Mouse (Mus musculus) heart, postnatal 25 days (tissue): ENCODE measurements at regions not wholly inside any gene's neighbourhood (a gene's known extent, or its start where the extent isn't known, plus 50 kb on each side); places are given as distances from the start of the nearest gene placed in this dataset.

Experiments
- DNase-seq: peaks from one replicate; pipeline ENCODE4 v3.0.0; 2022; ENCODE audit warnings: low spot score
- intact Hi-C: fragments of 180-260 bp; cut with DNase I; formaldehyde crosslinking; loops from one replicate; pipeline ENCODE4 v1.15.1; 2025

GRCm38 (mm10) chr4:34105251-34105650 lies 55.3 kb upstream of the Spaca1 start:
- DNase-seq, result no peak
- intact Hi-C loops, result no loop called here

DNA sequence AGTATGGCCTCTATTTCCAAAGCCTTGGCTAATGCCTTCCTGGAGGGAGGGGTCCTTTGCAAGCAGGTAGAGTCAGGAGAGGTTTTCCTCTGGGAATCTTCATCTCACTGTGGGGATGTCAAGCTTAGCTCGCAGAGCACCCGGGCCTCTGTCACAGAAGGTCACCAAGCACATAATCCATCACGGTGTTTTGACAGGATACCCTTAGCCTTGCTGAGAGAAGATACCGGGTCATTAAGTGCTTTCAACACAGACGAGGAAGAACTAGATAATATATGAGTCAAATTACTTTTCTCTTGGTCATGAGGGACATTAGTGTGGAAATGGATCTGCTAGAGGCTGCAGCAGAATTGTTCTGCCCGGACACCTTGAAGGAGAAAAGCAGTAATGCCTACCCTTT lies 64.3 kb upstream of the Spaca1 start:
- intact Hi-C loops, result no loop called here
- DNase-seq, result no peak

GRCm38 (mm10) chr4:34117086-34117485 lies 67.1 kb upstream of the Spaca1 start:
- intact Hi-C loops, result no loop called here
- DNase-seq, result no peak

DNA sequence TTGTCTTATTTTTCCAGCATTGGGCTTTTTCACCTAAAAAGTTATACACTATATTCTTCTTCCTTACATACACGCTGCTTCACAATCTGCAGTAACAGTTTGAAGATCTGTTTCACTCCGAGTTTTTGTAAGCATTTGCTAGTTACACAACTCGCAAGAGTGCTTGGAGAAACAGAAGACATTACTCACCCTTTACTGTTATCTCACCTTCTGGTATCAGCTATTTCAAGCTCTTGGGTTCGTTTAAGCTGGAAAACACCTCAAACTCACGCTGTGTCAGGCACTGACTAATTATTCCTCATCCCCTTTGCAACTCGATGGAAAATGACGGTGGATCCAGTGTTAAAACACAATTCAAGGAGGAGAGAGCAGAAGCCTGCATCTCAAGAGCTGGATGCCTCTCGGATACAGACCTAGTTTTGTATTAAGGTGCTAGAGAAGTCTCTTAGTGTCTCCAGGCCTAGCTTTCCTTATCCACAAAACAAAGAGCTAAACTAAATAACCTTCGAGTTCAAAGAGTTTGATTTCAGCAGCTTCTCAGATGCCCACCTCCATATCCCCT lies 73.0 kb upstream of the Spaca1 start:
- intact Hi-C loops, result no loop called here
- no peak for DNase-seq

DNA sequence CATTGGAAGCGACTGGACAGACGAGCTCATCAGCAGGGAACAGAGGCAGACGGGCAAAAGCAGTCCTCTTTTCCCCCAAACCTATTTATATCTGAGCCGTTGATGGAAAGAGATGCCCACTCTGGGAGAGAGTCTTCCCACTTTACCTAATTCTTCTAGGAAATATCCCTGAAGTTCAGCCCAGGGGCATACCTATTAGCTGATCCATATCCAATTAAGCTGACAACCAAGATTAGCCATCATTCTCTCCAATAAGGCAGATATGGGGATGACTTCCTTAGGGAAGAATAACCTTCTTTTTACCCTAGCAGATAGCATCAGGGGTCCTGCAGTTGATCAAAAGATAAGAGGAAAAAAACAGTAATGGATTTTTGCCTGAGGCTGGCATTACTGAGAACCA lies 78.2 kb upstream of the Spaca1 start:
- intact Hi-C loops, result no loop called here
- no peak for DNase-seq

DNA sequence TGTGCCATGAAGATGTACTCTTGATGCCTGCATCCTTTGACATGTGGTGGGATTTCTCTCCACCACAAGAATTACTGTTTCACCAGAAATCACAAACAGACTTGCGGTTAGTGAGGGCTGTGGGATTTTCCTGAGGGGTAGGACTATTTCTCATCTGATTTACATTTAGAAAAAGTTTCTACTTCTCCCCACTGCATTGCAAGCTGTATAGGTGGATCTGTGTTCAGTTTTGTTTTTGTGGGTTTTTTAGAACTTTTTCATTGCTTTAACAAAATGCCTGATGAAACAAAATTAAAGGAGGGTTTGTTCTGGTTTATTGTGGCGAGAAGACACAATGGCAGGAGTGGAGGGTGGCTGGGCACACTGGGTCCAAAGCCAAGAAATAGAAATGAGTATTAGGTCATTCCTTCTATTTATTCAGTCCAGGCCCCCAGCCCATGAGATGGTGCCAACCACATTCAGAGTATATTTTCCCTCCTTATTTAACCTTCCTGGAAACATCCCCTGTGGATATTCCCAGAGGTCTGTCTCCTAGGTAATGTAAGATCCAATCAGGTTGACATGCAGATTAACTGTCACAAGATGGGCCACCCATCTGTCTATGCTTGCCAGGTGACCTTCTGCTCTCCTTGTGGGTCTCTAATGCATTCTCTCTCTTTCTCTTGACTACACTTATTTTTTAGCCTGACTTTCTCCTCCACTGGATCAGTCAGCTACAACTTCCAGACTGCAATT lies 96.3 kb upstream of the Spaca1 start:
- DNase-seq, result no peak
- intact Hi-C loops, result no loop called here

GRCm38 (mm10) chr4:34148956-34149739 lies 99.2 kb upstream of the Spaca1 start:
- intact Hi-C loops, result no loop called here
- DNase-seq, result no peak

DNA sequence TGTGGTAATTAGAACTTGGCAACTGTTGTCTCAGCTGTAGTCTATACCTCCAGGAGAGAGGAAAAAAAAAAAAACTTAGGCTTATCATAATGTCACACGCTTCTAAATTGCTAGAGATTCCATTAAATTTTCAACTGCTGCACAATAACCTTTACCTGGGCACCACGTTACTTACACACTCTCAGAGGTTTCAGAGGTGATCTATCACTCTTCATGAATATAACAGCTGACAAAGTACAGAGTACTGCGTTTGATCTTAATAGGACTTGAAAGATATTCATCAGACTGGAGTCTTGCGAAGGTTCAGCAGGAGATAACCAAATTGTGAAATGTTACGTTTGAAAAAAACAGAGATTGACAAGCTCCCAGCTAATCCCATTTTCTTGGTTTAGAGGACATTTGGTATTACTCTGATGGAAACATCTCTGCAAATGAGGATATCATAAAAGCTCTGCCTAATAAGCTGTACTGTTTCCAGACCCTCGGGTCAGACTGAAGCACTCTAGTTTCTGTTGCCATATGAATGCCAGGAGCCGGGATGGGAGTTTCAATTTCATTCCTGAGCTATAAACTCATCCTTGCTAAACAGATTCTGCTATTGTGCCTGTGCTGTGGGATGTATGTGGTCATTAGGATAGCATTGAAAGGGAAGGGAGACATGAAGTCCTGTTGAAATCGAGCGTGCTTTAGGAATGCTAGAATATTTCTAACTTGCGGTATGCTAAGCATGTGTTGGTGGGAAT lies 101.8 kb upstream of the Spaca1 start:
- intact Hi-C loops, result no loop called here
- DNase-seq, result no peak

DNA sequence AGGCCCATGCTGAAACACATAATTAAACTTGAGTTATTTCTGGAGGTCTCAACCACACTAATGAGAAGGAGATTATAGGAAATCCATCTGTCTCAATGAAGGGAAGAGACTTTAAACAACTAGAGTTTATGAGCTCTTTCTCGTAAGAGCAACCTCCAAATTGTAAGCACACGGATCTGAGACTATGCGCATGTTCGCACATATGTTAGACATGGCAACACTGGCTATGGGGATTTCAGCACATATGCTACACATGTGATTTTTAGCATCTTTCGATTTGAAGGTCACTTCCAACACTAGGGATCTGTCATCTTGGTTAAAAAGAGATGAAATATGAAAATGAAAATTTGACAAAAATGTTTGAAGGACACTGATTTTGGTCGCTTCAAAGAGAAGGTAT lies 105.5 kb upstream of the Spaca1 start:
- intact Hi-C loops, result no loop called here
- DNase-seq, result no peak

DNA sequence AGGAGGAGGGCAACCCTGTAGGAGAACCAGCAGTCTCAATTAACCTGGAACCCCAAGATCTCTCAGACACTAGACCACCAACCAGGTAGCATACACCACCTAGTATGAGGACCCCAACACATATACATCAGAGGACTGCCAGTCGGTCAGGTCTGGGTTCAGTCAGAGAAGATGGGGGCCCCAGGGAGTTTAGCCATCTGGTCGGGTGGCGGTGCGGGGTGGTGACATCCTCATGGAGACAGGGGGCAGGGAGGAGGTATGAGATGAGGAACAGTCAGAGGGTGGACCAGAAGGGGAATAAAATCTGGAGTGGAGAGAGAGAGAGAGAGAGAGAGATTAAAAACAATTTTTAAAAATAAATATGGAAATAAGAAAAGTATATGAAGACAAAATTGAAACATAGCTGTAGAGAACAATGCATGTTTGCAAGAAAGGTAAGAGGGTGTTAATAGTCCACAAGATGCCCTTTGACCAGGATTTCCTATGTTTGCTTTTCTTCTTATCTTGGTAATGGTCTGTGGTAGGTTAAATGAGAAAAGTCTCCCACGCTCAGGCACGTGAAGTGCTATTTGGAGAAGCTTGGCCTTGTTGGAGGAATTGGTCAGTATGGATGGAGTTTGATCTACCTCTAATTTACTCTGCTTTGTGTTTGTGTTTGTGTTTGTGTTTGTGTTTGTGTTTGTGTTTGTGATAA lies 108.0 kb upstream of the Spaca1 start:
- no peak for DNase-seq
- intact Hi-C loops, result no loop called here

DNA sequence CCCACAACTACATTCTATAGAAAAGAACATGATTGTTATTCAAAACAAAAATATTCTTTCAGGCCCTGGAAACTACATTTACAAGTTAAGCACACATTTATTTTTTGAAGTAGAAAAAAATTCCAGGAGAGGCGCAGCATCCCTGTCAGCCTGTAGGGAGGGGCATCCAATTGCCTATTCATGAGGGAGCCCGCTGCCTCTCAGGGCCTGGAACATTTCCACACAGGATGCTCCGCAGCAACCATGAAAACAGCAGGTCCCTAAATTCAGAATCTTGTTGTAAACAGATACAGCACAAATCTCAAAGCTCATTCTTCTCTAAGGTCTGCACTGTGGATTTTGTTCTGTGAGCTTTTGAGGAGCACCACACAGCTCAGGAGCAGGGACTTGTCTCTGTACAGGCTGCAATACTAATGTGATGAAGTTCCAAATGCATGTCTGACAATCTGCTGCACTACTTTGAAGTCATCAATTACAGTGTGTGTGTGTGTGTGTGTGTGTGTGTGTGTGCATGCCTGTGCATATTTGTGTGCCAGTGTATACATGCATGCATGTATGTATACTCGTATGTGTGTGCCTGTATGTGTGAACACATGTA lies 121.4 kb upstream of the Spaca1 start:
- DNase-seq, result no peak
- intact Hi-C loops, result no loop called here

- intact Hi-C loops, result no loop called here
- DNase-seq, result no peak
Measured at GRCm38 (mm10) chr4:34172000-34172399, 122.0 kb upstream of the Spaca1 start.

- no peak for DNase-seq
- intact Hi-C loops, result no loop called here
Measured at GRCm38 (mm10) chr4:34177421-34177820, 127.4 kb upstream of the Spaca1 start.

DNA sequence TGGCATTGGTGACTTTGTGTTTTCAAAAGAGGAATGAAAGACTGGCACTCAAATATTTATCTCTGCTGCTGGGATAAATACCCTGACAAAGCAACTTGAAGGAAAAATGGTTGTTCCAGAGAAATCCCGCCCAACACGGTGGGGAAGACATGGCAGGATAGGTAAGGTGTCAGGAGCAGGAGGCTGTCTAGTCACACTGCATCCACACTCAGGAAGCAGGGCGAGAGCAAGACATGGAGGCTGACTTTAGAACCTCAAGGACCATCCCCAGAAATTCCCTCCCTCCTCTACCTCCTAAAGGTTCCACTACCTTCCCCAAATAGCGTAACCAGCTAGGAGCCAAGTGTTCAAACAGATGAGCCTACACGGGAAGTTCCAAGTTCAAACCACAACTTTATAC lies 136.5 kb upstream of the Spaca1 start:
- no peak for DNase-seq
- intact Hi-C loops, result no loop called here

GRCm38 (mm10) chr4:34203193-34203848 lies 153.3 kb upstream of the Spaca1 start:
- no peak for DNase-seq
- intact Hi-C loops, result no loop called here

DNA sequence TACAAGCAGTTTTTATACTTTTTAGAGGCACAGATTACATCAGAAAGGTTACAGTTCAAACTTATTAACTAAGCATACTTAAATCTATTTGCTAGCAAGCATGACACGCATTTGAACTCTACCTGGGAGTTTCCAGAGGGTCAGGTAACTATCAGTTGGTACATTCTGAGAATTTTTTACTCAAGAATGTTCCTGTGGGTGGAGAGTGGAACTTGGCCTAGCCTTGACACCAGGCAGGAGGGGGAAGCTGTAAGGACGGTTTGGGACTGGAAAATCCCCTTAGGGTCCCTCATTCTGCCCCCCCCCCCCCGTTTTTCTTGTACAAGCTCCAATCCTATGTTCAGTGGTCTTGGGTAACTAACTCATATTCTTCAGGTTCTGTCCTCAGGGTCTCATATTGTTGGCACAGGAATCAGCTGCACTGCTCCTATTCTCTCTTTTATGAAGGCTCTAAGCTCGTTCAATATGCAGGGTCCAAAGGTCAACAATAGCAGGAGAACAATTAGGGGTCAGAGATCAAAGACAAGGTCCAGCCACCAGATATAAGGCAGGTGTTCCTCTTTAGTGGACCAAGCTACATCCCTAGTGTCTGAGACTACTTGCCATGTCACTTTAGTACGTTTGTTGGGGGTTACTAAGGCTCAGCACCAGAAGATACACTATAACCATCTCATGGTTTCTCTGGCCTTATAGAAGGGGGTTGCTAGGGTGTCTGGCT lies 159.3 kb upstream of the Spaca1 start:
- DNase-seq, result no peak
- intact Hi-C loops, result no loop called here

GRCm38 (mm10) chr4:34213731-34214130 lies 163.7 kb upstream of the Spaca1 start:
- no peak for DNase-seq
- intact Hi-C loops, result no loop called here

DNA sequence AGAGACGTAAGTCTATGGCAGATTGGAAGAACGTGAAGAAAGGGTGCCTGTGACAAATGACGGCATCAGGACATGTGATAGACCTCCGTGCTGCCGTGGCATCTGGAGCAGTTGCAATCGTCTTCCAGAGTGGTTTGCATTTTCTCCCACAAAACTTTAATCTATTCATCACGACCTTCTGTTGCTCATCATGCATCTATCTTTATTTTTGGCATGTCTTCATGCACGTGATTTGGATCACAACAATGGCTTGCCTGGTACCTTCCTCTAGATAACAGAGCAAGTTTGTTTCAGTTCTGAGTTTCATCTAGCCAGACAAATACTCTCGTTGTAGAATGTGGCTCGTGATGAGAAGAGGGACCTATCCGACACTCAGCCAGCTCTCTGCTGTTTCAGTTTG lies 164.4 kb upstream of the Spaca1 start:
- no peak for DNase-seq
- intact Hi-C loops, result no loop called here

GRCm38 (mm10) chr4:34221915-34222314 lies 171.9 kb upstream of the Spaca1 start:
- no peak for DNase-seq
- intact Hi-C loops, result no loop called here
